Mouse (Mus musculus): ENCODE data around the gene Sstr3. TPM values are rescaled to one million over a fixed set of nuclear protein-coding genes. Genes with fewer than 3 reads are reported as not detected.

Gene Sstr3
- polyA plus RNA-seq, 1 experiment from 2014 or later, result 0.02 TPM

DNA sequence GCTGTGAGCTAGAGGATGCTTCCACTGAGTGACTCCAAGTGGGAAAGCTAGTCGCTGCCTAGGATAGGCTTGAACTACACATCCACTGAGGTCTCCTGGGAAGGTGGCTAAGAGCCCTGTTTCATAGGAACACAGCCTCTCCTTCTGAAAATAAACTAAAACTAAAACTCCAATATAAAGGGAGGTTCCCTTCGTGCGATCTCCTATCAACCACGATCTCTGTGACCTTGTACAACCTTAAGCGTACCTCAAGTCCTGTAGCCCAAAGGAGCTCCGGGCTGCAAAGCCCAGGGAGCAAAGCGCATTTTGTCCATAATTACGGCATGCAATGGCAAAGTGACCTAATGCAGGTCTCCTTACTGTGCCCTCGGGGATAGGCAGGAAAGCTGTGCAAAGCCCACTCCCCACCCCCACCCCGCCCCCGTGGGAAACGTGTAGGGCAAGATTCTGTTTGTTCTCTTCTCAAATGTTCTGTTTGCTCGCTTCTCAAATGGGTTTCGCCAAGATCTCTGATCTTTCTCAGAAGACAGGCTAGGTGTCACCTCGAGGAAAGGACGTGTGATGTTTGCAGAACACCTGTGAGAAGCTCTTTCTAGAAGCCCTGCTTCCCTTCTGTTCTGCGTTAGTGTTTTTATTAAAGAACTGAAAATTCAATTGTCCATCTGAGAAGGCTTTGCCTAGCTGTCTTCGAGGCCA lies 41.9 kb downstream of the Sstr3 start:
- no peaks in the 10 kb centered on the region for H3K27me3 ChIP-seq (ENCODE audit: low read depth, poor library complexity, severe bottlenecking)
- no peak overlapping the region for H3K4me3 ChIP-seq
- DNase-seq (ENCODE audit: low spot score), result no peak
- 89% methylated on average over 18 of the region's 18 CpGs for WGBS
- no peaks in the 10 kb centered on the region for H3K4me1 ChIP-seq
- no peaks in the 10 kb centered on the region for H3K36me3 ChIP-seq
- no peak overlapping the region for H3K27ac ChIP-seq (replicated peaks)
- peaks cover 6% of the 10 kb centered on the region; the same call in 1 of the 2 replicates for H3K9me3 ChIP-seq (replicated peaks)

DNA sequence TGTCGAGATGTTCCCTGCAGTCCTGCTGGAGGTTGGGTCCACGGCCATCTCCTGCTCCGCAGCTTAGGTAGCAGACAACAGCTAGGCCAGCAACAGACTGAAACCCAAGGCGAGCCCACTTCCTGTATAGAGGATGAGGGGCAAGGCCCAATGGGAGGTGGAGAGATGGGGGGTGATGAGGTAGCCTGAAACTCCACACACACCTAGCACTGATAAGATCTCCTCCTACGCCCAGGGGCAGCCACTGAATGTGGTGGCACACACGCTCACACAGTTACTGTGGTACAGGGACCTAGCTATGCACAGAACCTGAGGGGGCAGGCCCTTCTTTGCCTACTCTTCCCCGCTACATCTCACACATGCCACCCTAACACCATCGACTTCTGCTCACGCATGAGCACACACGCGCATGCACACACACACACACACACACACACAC lies 49.5 kb downstream of the Sstr3 start, which contains the start of gene Il2rb:
Il2rb (minus strand) TSS at position 304 of the 439 bp plus-strand sequence.
- H3K27me3 ChIP-seq (ENCODE audit: low read depth, poor library complexity, severe bottlenecking), result no peaks in the 10 kb centered on the region
- DNase-seq (ENCODE audit: low spot score), result no peak
- H3K4me3 ChIP-seq, result no peak within 1 kb of the TSS
- H3K4me1 ChIP-seq, result peaks cover 7% of the 10 kb centered on the region; the same call in 1 of the 2 replicates
- H3K36me3 ChIP-seq, result no peaks in the 10 kb centered on the region
- no peaks in the 10 kb centered on the region for H3K9me3 ChIP-seq (replicated peaks)
- peak within 1 kb of the TSS; percentile 38; the same call in 1 of the 2 replicates for H3K27ac ChIP-seq (replicated peaks)
- WGBS, result 90% methylated on average over 11 of the region's 11 CpGs

DNA sequence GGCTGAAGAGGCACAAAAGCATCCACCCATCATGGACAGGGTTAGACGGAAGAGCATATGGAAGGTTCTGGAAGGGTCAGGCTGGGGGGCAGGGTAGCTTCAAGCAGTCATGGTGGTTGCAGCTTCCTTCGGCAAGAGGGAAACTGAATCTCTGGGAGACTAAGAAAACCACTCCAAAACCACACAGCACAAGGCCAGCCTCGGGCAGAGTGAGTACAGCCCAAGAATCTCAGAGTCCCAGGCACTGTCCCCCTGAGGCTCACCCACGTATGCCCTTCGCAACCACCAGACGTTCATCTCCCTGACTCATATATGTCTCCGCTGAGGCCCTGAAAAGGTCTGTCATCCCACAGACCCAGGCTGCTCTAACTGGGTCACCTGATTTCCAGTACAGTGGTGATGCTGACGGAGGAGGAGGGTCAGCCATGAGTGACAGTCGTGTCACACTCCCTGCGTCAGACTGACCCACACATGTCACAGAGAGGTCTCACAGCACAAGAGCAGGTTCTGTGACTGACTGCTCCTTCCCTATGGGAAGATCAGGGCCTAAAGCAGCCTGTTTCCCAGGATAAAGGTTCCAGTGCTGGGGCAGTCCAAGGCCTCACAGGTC lies 51.0 kb downstream of the Sstr3 start:
- H3K27me3 ChIP-seq (ENCODE audit: low read depth, poor library complexity, severe bottlenecking), result no peaks in the 10 kb centered on the region
- peak overlapping the region; percentile 38; the same call in 1 of the 2 replicates for H3K27ac ChIP-seq (replicated peaks)
- H3K36me3 ChIP-seq, result no peaks in the 10 kb centered on the region
- no peak for DNase-seq (ENCODE audit: low spot score)
- 90% methylated on average over 10 of the region's 10 CpGs for WGBS
- H3K4me3 ChIP-seq, result no peak overlapping the region
- no peaks in the 10 kb centered on the region for H3K9me3 ChIP-seq (replicated peaks)
- peaks cover 7% of the 10 kb centered on the region; the same call in 1 of the 2 replicates for H3K4me1 ChIP-seq

DNA sequence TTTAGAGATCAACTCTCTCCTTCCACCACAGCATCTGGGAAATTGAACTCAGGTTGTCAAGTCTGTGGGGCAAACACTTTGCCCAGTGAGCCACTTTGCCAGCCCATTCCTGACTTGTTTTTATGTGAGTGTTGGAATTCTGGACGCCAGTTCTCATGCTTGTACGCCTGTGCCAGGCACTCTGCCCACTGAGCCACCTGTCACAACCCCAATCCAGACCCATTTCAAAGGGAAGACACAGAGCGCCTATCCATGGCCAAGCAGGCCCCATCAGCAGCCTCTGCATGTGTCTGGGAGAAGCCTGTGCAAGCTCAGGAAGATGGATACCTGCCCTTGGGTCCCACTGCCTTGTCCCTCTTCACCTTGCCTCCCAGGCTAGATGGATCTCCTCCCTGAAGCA lies 53.2 kb downstream of the Sstr3 start:
- WGBS, result 77% methylated on average over 3 of the region's 3 CpGs
- H3K4me3 ChIP-seq, result no peak overlapping the region
- peaks cover 7% of the 10 kb centered on the region; the same call in 1 of the 2 replicates for H3K27me3 ChIP-seq (ENCODE audit: low read depth, poor library complexity, severe bottlenecking)
- no peak overlapping the region for H3K27ac ChIP-seq (replicated peaks)
- no peaks in the 10 kb centered on the region for H3K9me3 ChIP-seq (replicated peaks)
- peaks cover 7% of the 10 kb centered on the region; the same call in 1 of the 2 replicates for H3K4me1 ChIP-seq
- H3K36me3 ChIP-seq, result no peaks in the 10 kb centered on the region
- DNase-seq (ENCODE audit: low spot score), result no peak

DNA sequence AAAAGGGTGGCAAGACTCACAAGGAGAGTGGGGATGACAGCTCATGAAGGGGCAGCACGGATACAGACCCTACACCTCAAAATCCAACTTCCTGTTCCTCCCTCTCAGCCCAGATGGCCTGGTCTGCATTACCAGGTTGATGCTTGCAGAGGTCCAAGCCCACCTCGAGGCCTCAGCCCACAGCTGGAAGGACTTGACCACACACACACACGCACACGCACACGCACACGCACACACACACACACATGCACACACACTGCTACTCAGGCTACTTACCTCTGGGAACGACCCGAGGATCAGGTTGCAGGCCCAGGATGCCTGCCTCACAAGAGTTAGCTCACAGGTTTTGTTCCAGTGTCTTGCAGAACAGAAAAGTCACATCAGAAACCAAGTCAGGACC lies 54.6 kb downstream of the Sstr3 start:
- WGBS, result 76% methylated on average over 8 of the region's 8 CpGs
- no peak overlapping the region for H3K4me3 ChIP-seq
- peaks cover 7% of the 10 kb centered on the region; the same call in 1 of the 2 replicates for H3K27me3 ChIP-seq (ENCODE audit: low read depth, poor library complexity, severe bottlenecking)
- no peaks in the 10 kb centered on the region for H3K36me3 ChIP-seq
- no peaks in the 10 kb centered on the region for H3K9me3 ChIP-seq (replicated peaks)
- DNase-seq (ENCODE audit: low spot score), result no peak
- peaks cover 10% of the 10 kb centered on the region for H3K4me1 ChIP-seq
- no peak overlapping the region for H3K27ac ChIP-seq (replicated peaks)

DNA sequence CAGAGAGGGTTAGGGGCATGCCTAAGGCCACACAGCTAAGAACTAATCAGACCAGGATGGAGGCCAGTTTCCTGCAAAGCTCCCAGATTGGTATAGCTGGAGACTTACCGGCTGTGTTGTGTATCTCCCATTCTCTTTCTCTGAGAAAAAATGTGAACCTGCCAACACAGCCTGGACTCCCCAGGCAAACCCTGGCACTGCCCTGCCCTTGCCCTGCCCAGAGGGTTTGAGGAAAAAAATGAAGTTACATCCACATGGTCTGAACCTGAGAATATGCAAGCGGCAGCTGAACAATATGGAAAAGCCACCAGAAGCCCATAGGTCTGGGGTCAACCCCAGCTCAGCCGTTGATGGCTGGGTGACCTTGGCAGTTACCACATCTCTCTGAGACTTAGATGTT lies 55.2 kb downstream of the Sstr3 start:
- no peak for DNase-seq (ENCODE audit: low spot score)
- Histone ChIP-seq H3K4me1 (peaks cover 8% of the 10 kb centered on the region), H3K4me3 (no peak overlapping the region), H3K27ac (replicated peaks) (no peak overlapping the region), H3K36me3 (no peaks in the 10 kb centered on the region), H3K27me3 (ENCODE audit: low read depth, poor library complexity, severe bottlenecking) (peaks cover 7% of the 10 kb centered on the region; the same call in 1 of the 2 replicates), H3K9me3 (replicated peaks) (no peaks in the 10 kb centered on the region)
- WGBS, result 90% methylated on average over 3 of the region's 3 CpGs

DNA sequence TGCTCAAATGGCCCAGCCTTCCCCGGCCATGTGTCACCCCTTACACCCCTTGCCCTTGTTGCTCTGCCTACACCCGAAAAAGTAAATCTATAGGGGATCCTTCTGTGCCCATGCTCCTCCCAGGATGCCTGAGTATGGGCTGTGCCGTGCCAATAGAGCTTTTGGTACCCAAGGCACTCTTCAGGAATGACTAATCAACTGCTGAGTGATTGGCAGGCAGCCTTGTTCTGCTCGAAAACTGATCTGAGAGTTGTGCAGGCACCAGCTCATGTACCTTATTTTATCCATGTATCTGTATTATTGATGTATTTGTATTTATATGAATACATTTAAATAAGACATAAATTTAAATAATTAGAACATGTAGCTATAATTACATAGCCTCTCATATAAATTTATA lies 57.4 kb downstream of the Sstr3 start:
- H3K27ac ChIP-seq (replicated peaks), result no peak overlapping the region
- H3K4me1 ChIP-seq, result peaks cover 4% of the 10 kb centered on the region; the same call in 1 of the 2 replicates
- peaks cover 7% of the 10 kb centered on the region; the same call in 1 of the 2 replicates for H3K27me3 ChIP-seq (ENCODE audit: low read depth, poor library complexity, severe bottlenecking)
- no peaks in the 10 kb centered on the region for H3K36me3 ChIP-seq
- no peaks in the 10 kb centered on the region for H3K9me3 ChIP-seq (replicated peaks)
- no peak overlapping the region for H3K4me3 ChIP-seq
- DNase-seq (ENCODE audit: low spot score), result no peak
- 80% methylated on average over 4 of the region's 4 CpGs for WGBS

Other genes starting within 250 kb of the Sstr3 start
- 0.29 and 0.37 TPM in 2 replicates for gene Csf2rb2, start 239.0 kb downstream of the Sstr3 start, polyA plus RNA-seq (2016; fragmentation: Nextera tagmentation; extraction: Ambion mirVana)
- 2.7 and 3.5 TPM in 2 replicates for gene Csf2rb, start 218.9 kb downstream of the Sstr3 start, polyA plus RNA-seq (2016; fragmentation: Nextera tagmentation; extraction: Ambion mirVana)
- not detected in 2 replicates for gene Tex33, start 148.8 kb downstream of the Sstr3 start, polyA plus RNA-seq (2016; fragmentation: Nextera tagmentation; extraction: Ambion mirVana)
- gene Tst, start 138.8 kb downstream of the Sstr3 start, polyA plus RNA-seq (2016; fragmentation: Nextera tagmentation; extraction: Ambion mirVana), result 8.1 and 9.8 TPM in 2 replicates
- gene Mpst, start 138.3 kb downstream of the Sstr3 start, polyA plus RNA-seq (2016; fragmentation: Nextera tagmentation; extraction: Ambion mirVana), result 0.61 and 1.6 TPM in 2 replicates
- gene Kctd17, start 116.1 kb downstream of the Sstr3 start, polyA plus RNA-seq (2016; fragmentation: Nextera tagmentation; extraction: Ambion mirVana), result 64.0 and 68.3 TPM in 2 replicates
- gene Tmprss6, start 76.1 kb downstream of the Sstr3 start, polyA plus RNA-seq (2016; fragmentation: Nextera tagmentation; extraction: Ambion mirVana), result 0.21 and 0.52 TPM in 2 replicates
- gene Il2rb, start 49.4 kb downstream of the Sstr3 start, polyA plus RNA-seq (2016; fragmentation: Nextera tagmentation; extraction: Ambion mirVana), result not detected in 2 replicates
- gene C1qtnf6, start 13.3 kb downstream of the Sstr3 start, polyA plus RNA-seq (2016; fragmentation: Nextera tagmentation; extraction: Ambion mirVana), result 10.0 and 11.0 TPM in 2 replicates
- 9.1 and 9.5 TPM in 2 replicates for gene Rac2, start 28.1 kb upstream of the Sstr3 start, polyA plus RNA-seq (2016; fragmentation: Nextera tagmentation; extraction: Ambion mirVana)
- gene Cyth4, start 52.4 kb upstream of the Sstr3 start, polyA plus RNA-seq (2016; fragmentation: Nextera tagmentation; extraction: Ambion mirVana), result 5.9 and 6.7 TPM in 2 replicates
- gene Elfn2, start 174.1 kb upstream of the Sstr3 start, polyA plus RNA-seq (2016; fragmentation: Nextera tagmentation; extraction: Ambion mirVana), result 0.23 and 0.26 TPM in 2 replicates
- gene Mfng, start 228.8 kb upstream of the Sstr3 start, polyA plus RNA-seq (2016; fragmentation: Nextera tagmentation; extraction: Ambion mirVana), result 81.5 and 121 TPM in 2 replicates